Mouse (Mus musculus) liver, embryonic 14.5 days (tissue): ENCODE results near the gene Scd4. TPM values are rescaled to one million over a fixed set of nuclear protein-coding genes. Genes with fewer than 3 reads are reported as not detected.
A peak's percentile ranks its signal among the peaks of the same experiment; 100 is the strongest.

Experiments
- ATAC-seq: fragments of 200-750 bp; cut with Nextera tagmentation; 2 replicates; pipeline ENCODE4 v1.8.0; 2017; ENCODE audit warnings: moderate number of reproducible peaks, mild to moderate bottlenecking, moderate library complexity; ENCODE audit not compliant: insufficient read depth
- DNase-seq, 3 experiments: peaks; one replicate each; pipeline ENCODE4 v3.0.0-alpha.2; 2012 to 2013; ENCODE audit warnings: low read depth in 3 of 3, low spot score in 3 of 3
- H3K27ac ChIP-seq: fragments of 300-500 bp; sonication (generic); 2 replicates; pipeline ENCODE4 v1.5.1; 2014; ENCODE audit warnings: moderate library complexity, mild to moderate bottlenecking, control low read depth, inconsistent platforms
- H3K27me3 ChIP-seq: fragments of 300-500 bp; sonication (generic); 2 replicates; pipeline ENCODE4 v1.6.1; 2014; ENCODE audit warnings: mild to moderate bottlenecking, low read length, moderate library complexity; ENCODE audit not compliant: control insufficient read depth, insufficient read depth
- H3K36me3 ChIP-seq: fragments of 300-500 bp; sonication (generic); replicated peaks from 2 replicates; pipeline ENCODE4 v1.6.1; 2014; ENCODE audit warnings: low read depth; ENCODE audit not compliant: control insufficient read depth, insufficient read depth
- H3K4me1 ChIP-seq, 2 experiments: fragments of 200-500 bp in 1 of 2; fragments of 300-500 bp in 1 of 2; sonication (generic) in 1 of 2; replicated peaks; 2 replicates each; pipeline ENCODE4 v1.6.1; 2012 to 2014; ENCODE audit warnings: antibody characterized with exemption in 1 of 2, inconsistent platforms in 1 of 2, low read length in 1 of 2; ENCODE audit not compliant: control insufficient read depth in 2 of 2, insufficient read depth in 2 of 2
- H3K4me2 ChIP-seq: fragments of 300-500 bp; sonication (generic); 2 replicates; pipeline ENCODE4 v1.6.1; 2014; ENCODE audit warnings: low read depth, mild to moderate bottlenecking, control low read depth, moderate library complexity
- H3K4me3 ChIP-seq, 2 experiments: fragments of 200-500 bp in 1 of 2; fragments of 300-500 bp in 1 of 2; sonication (generic) in 1 of 2; 2 replicates each; pipeline ENCODE4 v1.5.1; 2012 to 2014; ENCODE audit warnings: low read depth in 2 of 2, low read length in 2 of 2, mild to moderate bottlenecking in 2 of 2, control low read depth in 1 of 2, inconsistent platforms in 1 of 2, moderate library complexity in 1 of 2; ENCODE audit not compliant: insufficient read depth in 1 of 2
- H3K9ac ChIP-seq: fragments of 300-500 bp; sonication (generic); replicated peaks from 2 replicates; pipeline ENCODE4 v1.6.1; 2014; ENCODE audit warnings: mild to moderate bottlenecking, control low read depth, moderate library complexity
- H3K9me3 ChIP-seq: fragments of 300-500 bp; sonication (generic); 2 replicates; pipeline ENCODE4 v1.6.1; 2016; ENCODE audit warnings: low read length, mixed read lengths; ENCODE audit not compliant: control insufficient read depth
- CTCF ChIP-seq: IDR thresholded peaks from 2 replicates; pipeline ENCODE4 v1.5.1; 2016; ENCODE audit warnings: antibody characterized with exemption, low read depth, control low read depth
- EP300 ChIP-seq: IDR thresholded peaks from 2 replicates; pipeline ENCODE4 v1.6.1; 2016; ENCODE audit warnings: antibody characterized with exemption, low read depth
- WGBS: fragments of 180-500 bp; shearing (Covaris S2); extraction: QIAGEN DNeasy Blood & Tissue Kit; methylation state at CpG from one replicate; pipeline ENCODE4 v1.1.7; 2014; ENCODE audit not compliant: insufficient replicate concordance; 5-methylcytosine and 5-hydroxymethylcytosine counted together
- polyA plus RNA-seq, 2 experiments: library from polyadenylated mRNA; depleted of rRNA in 1 of 2; stranded (reverse) in 1 of 2; unstranded in 1 of 2; fragments of >200 nt; fragmentation: Nextera tagmentation in 1 of 2; extraction: Ambion mirVana in 1 of 2; gene quantifications; 2 replicates each; pipeline versions ENCODE4 v1.2.1 to v1.2.3; 2012 to 2014

Gene Scd4
- polyA plus RNA-seq, 2 experiments = 0.04 TPM; not detected in 1

- Histone ChIP-seq H3K36me3 (no peaks in the 10 kb centered on the region), H3K9ac (no peak overlapping the region), H3K4me2 (no peak overlapping the region), H3K27me3 (no peaks in the 10 kb centered on the region), H3K9me3 (no peaks in the 10 kb centered on the region), H3K27ac (no peak overlapping the region), H3K4me3 (no peak overlapping the region), H3K4me1 (peaks cover 2 to 14% of the 10 kb centered on the region in 2 experiments; a peak in 2 of 4 replicates)
- ATAC-seq = no peak
- WGBS = 79% methylated on average over 4 of the region's 4 CpGs
- TF ChIP-seq CTCF = no peak
- no peak for TF ChIP-seq EP300
- DNase-seq = no peak
Measured at GRCm38 (mm10) chr19:44380065-44380464, 47.2 kb downstream of the Scd4 start.

- H3K9ac ChIP-seq = no peak overlapping the region
- no peak overlapping the region for H3K4me2 ChIP-seq
- H3K9me3 ChIP-seq = no peaks in the 10 kb centered on the region
- H3K27ac ChIP-seq = no peak overlapping the region
- ATAC-seq = no peak
- H3K4me3 ChIP-seq = no peak overlapping the region
- no peak for DNase-seq
- peaks cover 21 to 28% of the 10 kb centered on the region in 2 experiments for H3K4me1 ChIP-seq
- no peaks in the 10 kb centered on the region for H3K27me3 ChIP-seq
- TF ChIP-seq CTCF (no peak), EP300 (no peak)
- no peaks in the 10 kb centered on the region for H3K36me3 ChIP-seq
- WGBS = 80% methylated on average over 12 of the region's 12 CpGs
Measured at GRCm38 (mm10) chr19:44382682-44383321, 49.9 kb downstream of the Scd4 start.

- H3K9ac ChIP-seq = 0 out of 2 replicates have a peak overlapping the region, but pooled peaks have one; percentile 23
- DNase-seq = no peak
Measured at GRCm38 (mm10) chr19:44385887-44386498, 53.1 kb downstream of the Scd4 start.

GRCm38 (mm10) chr19:44387089-44387671, 54.3 kb downstream of the Scd4 start:
- TF ChIP-seq CTCF (no peak), EP300 (no peak)
- H3K4me2 ChIP-seq = peak overlapping the region; percentile 89
- H3K27ac ChIP-seq = peak overlapping the region; percentile 76
- H3K27me3 ChIP-seq = no peaks in the 10 kb centered on the region
- 85% methylated on average over 4 of the region's 4 CpGs for WGBS
- H3K4me1 ChIP-seq = peaks cover 45 to 48% of the 10 kb centered on the region in 2 experiments
- H3K36me3 ChIP-seq = no peaks in the 10 kb centered on the region
- DNase-seq (no peak), ATAC-seq (no peak)
- no peak overlapping the region; a peak in 1 of 4 replicates for H3K4me3 ChIP-seq
- H3K9ac ChIP-seq = no peak overlapping the region; the same call in 1 of the 2 replicates
- H3K9me3 ChIP-seq = no peaks in the 10 kb centered on the region

More at GRCm38 (mm10) chr19:44385887-44386498, 53.1 kb downstream of the Scd4 start:
- Histone ChIP-seq H3K27me3 (no peaks in the 10 kb centered on the region), H3K27ac (peak overlapping the region; percentile 16; the same call in 1 of the 2 replicates), H3K4me2 (peak overlapping the region; percentile 56), H3K4me3 (no peak overlapping the region), H3K36me3 (no peaks in the 10 kb centered on the region), H3K9me3 (no peaks in the 10 kb centered on the region), H3K4me1 (peaks cover 41 to 47% of the 10 kb centered on the region in 2 experiments)
- peak; percentile 20; the same call in 1 of the 2 replicates for TF ChIP-seq EP300
- TF ChIP-seq CTCF = no peak
- ATAC-seq = no peak
- WGBS = 14% methylated on average over 6 of the region's 6 CpGs
